Mouse (Mus musculus) T-helper 17 cell (primary cell): ENCODE data around the gene Sccpdh.
"Not testable (repeated sequence)": the region's sequence is repeated elsewhere in the genome, so short reads cannot be mapped to it uniquely, and the experiment has no call there.

Experiments
- in situ Hi-C, 2 experiments: fragments of 300-600 bp; cut with MboI, MseI; formaldehyde crosslinking; loops; 1 replicate in 1 of 2; 2 replicates in 1 of 2; pipeline ENCODE4 v1.15.1; 2025; ENCODE audit warnings: high pct_unique_total_duplicates in 2 of 2

Gene Sccpdh

DNA sequence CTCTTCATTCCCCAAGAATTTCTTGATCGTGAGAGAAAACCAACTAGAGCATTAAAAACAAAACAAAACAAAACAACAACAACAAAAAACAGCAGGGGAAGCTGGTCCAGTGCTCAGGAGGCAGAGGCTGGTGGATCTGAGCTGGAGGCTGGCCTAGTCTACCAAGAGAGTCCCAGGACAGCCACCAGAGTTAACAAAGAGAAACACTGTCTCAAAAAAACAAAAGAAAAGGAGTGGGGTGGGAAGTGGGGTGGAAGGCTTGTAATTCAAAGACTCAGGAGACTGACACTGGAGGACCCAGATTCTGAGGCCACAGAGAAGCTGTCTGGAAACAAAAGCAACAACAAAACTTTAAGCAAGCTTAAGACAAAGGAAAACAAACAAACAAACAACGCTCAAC, 1.0 kb upstream of the Sccpdh start:
- in situ Hi-C loops, result no loop called here

DNA sequence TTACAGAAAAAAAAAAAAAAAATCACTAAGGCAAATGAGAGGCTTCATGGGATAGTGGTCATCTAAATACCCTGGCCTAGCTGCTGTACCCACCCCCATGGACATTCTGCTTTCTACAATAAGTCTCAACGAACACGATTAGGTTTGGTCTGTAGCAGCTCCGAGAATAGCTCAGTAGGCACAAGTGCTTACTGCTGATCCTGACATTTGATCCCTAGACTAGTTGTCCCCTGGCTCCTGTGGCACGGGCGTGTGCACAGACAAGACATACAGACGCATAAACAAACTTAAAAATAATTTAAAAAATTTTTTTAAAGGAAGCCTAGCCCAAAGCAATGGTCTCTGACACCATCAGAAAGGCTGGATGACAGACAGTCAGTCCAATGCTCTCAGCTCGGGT, 560 bp upstream of the Sccpdh start:
- in situ Hi-C loops, result no loop called here

DNA sequence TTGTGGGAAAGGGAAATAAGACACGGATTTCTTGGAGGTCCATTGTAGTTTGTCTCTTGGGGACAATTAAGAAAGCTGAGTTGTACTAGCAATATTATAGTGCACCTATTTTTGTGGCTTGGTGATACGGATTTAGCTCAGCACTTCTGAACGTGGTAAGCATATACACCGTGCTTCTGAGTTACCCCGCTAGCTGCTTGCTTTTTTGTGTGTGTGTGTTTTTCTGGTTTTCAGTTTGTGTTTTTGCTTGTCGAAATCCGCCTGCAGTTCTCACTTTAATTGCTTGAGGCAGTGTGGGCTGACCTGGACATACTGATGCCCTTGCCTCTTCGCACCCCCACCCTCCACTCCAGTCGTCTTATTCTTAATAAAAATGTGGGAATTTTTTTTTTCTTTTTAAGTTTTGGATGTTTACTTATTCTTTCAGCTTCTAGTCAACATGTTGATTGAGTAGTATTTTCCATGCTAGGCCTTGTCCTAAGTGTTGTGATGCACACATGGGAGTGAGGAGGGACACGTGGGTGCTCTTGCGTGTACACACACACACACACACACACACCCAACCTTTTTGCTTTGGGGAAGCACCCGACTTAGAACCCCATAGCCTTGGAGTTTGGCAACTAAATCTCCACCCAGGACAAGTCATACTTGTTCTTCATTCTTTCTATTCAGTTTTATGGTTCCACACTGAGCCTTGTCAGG, 977 bp downstream of the Sccpdh start:
- in situ Hi-C loops, result no loop called here

GRCm38 (mm10) chr1:179674355-179674754, 6.3 kb downstream of the Sccpdh start:
- in situ Hi-C loops, result no loop called here

DNA sequence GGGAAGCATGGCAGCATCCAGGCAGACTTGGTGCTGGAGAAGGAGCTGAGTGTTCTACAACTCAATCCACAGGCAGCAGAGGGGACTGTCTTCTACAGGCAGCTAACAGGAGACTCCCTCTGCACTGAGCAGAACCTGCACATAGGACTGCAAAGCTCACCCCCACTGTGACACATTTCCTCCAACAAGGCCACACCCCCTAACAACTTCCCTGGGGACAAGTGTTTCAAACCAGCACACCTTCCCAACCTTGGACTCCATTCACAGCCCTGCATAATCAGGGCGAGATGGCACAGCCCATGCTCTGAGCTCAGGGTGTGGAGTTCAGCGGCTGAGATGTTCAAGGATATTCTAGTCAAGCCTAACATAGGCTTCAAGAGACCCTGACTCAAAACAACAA, 9.0 kb downstream of the Sccpdh start:
- in situ Hi-C loops, result no loop called here

- in situ Hi-C loops, result no loop called here
Measured at GRCm38 (mm10) chr1:179679326-179679725, 11.3 kb downstream of the Sccpdh start.

GRCm38 (mm10) chr1:179682753-179683152, 14.7 kb downstream of the Sccpdh start:
- in situ Hi-C loops, result loop anchor here in 1 of 2 experiments (10.0 kb wide), 1 partner anchor 758 kb away; no protein-coding TSS in a partner anchor

- in situ Hi-C loops, result loop anchor here in 1 of 2 experiments (10.0 kb wide), 1 partner anchor 762 kb away; no protein-coding TSS in a partner anchor
Measured at GRCm38 (mm10) chr1:179686348-179686747, 18.3 kb downstream of the Sccpdh start.

DNA sequence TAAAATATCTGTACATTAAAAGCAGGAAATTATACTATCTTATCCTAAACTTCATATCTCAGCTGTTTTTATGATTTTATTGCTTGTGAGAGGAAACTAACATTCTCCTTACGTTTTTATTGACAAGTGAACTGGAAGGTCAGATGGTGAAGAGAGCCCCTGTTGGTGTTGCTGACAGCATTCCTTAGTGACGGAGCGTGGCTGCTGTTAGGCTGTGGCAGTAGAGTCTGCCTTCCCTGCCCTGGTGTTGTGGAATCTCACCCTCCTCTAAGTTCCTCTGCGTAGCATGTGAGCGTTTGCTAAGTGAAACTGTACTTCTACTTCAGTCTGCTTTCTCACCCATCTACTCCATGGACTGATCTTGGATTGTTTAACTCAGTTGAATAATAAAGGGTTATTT, 18.8 kb downstream of the Sccpdh start:
- in situ Hi-C loops, result loop anchor here in 1 of 2 experiments (10.0 kb wide), 1 partner anchor 762 kb away; no protein-coding TSS in a partner anchor

DNA sequence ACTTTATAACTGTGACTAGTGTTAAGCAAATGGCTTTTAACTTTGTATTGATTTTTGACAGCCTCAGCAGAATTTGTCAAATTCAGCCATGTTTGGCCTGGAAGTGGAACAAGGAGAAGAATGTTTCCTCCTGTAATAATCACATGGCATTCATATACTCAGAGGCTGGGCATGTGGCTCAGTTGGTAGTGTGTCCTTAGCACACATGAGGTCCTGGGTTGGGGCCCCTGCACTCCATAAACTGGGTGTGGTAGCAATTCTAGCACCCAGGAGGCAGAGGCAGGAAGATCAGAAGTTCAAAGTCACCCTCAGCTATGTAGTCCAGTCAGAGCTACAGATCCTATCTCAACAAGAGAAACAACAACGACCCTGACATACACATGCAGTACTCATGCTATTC, 19.3 kb downstream of the Sccpdh start:
- in situ Hi-C loops, result loop anchor here in 1 of 2 experiments (10.0 kb wide), 1 partner anchor 763 kb away; no protein-coding TSS in a partner anchor

GRCm38 (mm10) chr1:179687966-179688365, 20.0 kb downstream of the Sccpdh start:
- in situ Hi-C loops, result loop anchor here in 1 of 2 experiments (10.0 kb wide), 1 partner anchor 763 kb away; no protein-coding TSS in a partner anchor

DNA sequence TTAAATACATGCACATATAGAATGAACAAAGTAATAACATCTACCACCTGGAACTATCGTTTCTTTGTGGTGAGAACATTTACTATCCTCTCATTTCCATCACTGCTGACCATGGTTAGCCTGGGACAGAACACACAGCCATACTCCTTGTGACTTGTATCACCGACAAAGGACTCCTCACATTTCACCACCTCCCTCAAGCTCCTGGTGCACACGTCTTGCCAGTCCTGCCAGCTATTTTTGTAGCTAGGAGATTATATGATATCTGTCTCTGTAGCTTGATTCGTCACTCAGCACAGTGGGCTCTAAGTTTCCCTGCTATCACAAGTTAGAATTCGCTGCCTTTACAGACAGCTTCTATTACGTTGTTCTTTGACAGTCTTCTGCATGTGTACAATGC, 20.4 kb downstream of the Sccpdh start:
- in situ Hi-C loops, result loop anchor here in 1 of 2 experiments (10.0 kb wide), 1 partner anchor 764 kb away; no protein-coding TSS in a partner anchor

DNA sequence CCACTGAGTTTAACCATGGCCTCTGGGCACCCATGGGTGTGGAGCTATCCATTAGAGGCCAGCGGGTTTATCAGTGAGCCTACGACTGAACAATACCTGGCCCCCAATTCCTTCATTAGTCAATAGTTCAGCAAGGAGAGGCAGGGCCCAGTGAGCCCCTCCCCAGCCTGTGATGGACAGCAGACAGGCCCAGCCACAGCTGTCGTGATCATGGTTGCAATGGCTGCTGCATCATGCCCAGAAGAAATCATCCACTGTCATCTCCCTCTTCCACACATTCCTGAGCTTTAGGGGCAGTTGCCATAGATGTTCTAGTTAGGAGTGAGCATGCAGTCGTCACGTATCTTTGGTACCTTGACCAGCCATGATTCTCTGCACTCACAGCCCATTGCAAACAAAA, 20.9 kb downstream of the Sccpdh start:
- in situ Hi-C loops, result loop anchor here in 1 of 2 experiments (10.0 kb wide), 1 partner anchor 764 kb away; no protein-coding TSS in a partner anchor

DNA sequence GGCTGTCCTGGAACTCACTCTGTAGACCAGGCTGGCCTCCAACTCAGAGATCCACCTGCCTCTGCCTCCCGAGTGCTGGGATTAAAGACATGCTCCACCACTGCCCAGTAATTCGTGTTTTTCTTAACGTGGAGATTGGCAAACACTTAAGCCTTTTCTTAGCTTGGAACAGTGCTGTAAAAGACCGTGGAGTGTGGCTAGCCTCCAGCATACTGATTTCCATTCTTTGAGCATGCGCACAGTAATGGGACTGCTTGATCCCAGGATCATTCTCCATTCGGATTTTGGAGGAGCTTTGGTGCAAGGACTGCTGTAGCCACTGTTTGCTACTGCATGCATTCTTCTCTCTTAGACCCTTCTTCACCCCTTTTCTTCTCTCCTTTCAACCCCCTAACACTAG, 21.5 kb downstream of the Sccpdh start:
- in situ Hi-C loops, result loop anchor here in 1 of 2 experiments (10.0 kb wide), 1 partner anchor 765 kb away; no protein-coding TSS in a partner anchor

DNA sequence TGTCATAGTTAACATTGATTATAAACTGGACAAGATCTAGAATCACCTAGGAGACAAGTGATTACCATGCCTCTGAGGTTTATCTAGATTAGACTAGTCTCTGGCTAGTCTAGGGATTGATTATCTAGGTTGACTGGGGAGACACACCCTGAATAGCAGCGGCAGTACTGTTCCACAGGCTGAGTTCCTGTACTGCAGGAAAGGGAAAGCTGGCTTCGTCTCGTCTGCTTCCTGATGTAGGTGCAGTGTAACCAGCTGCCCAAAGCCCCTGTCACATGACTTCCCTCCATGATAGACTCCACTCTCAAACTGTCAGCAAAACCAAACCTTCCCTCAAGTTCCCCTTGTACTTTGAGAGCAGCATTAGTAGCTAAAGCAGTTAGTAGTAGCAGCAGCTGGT, 36.1 kb downstream of the Sccpdh start:
- in situ Hi-C loops, result no loop called here

DNA sequence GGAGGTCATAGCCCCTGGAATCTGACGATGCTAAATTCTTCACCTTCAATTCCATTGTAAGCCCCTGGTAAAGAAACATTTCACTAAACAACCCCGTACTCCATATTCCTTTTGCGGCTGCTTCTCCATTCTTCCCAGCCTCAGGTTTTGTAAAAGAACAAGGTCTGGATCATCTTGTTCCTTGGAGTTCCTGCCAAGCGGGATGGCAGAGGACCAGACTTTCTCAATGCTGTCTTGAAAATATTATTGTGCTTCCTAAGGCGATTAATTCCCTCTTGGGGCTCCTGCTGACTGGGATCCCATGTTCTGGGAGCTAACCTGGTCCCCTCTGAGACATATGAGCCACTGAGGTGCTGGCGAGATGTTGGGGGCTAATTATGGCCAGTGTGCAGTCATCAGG, 37.1 kb downstream of the Sccpdh start:
- in situ Hi-C loops, result no loop called here

DNA sequence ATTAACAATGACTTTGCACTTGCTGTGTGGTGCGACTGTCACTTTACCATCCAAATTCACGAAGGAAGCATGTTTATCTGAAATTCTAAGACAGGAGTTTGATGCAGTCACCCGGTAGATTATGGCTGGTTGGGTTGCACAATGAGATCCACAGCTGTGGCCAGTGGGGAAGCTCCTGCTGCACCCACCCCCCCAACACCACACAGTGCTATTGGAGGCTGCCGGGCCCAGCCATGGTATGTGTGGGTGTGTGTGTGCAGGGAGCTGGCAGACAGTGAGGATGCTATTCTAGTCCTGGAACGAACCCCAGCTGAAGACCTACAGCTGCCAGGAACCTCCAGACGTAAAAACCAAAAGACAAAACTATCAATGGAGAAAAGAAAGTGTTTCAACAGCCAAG, 41.4 kb downstream of the Sccpdh start:
- in situ Hi-C loops, result no loop called here

- in situ Hi-C loops, result no loop called here
Measured at GRCm38 (mm10) chr1:179710739-179711138, 42.7 kb downstream of the Sccpdh start.

- in situ Hi-C loops, result no loop called here
Measured at GRCm38 (mm10) chr1:179712658-179713057, 44.6 kb downstream of the Sccpdh start.

DNA sequence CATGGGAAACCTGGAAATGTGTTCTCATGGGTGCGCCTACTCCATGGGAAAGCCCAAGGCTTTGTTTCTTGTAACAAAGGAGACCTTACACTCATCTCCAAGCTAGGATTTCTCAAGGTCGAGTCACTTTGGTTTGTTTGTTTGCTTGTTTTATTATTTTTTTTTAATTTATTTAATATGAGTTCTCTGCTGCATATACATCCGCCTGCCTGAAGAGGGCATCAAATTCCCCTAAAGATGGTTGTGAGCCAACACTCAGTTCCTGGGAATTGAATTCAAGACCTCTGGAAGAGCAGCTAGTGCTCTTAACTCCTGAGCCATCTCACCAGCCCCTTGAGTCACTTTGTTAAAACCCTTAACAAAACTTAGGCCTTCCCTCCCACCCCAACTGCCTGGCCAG, 45.4 kb downstream of the Sccpdh start:
- in situ Hi-C loops, result no loop called here

GRCm38 (mm10) chr1:179715289-179715688, 47.3 kb downstream of the Sccpdh start:
- in situ Hi-C loops, result not testable (repeated sequence)

- in situ Hi-C loops, result no loop called here
Measured at GRCm38 (mm10) chr1:179715786-179716185, 47.8 kb downstream of the Sccpdh start.

DNA sequence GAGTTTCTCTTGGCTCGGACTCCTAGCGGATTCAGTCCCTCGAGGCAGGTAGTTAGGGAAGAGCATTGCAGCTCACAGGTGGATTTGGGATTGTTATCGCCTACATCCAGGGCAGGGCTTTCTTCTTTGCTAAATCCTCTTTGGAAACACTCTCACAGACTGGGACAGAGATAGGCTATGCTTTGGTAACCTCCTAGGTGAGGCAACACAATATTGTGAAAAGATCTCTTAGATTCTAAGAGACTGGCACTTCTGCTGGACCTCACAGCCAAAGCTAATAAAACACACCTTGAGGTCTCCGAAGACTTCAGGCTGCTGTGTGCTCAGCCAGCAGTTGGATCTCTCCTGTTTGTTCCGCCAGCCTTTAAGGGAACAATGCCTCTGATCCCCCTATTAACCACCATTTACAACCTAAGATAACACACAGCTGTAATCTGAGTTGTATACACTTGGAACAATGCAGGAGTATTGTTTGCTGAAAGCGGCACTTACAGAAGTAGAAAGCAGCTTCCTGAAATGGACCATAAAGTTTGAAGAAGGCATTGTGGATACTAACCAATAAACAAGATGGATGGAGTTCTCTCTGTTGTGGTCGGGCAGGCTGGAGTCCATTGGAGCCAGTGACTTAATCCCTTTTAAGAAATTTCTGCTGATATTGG, 54.9 kb downstream of the Sccpdh start:
- in situ Hi-C loops, result no loop called here
